Mouse (Mus musculus): ENCODE data around the gene Ddx31. TPM values are rescaled to one million over a fixed set of nuclear protein-coding genes. Genes with fewer than 3 reads are reported as not detected.

Ddx31 gene
- total and polyA plus RNA-seq, 3 experiments: 20.9 to 26.0 TPM; not detected in 1

GRCm38 (mm10) chr2:28882826-28883485, 42.8 kb downstream of the Ddx31 start:
- Histone ChIP-seq H3K9me3 (replicated peaks; ENCODE audit: insufficient read depth, low read length) (no peaks in the 10 kb centered on the region), H3K36me3 (ENCODE audit: control insufficient read depth in 1 of 2, insufficient read depth in 2 of 2, low read length in 2 of 2) (peaks cover 4 to 15% of the 10 kb centered on the region in 2 experiments; a peak in 3 of 4 replicates), H3K9ac (ENCODE audit: control insufficient read depth, low read depth, low read length, poor library complexity, severe bottlenecking) (no peak overlapping the region), H3K79me2 (ENCODE audit: control insufficient read depth, insufficient read depth, low read length, poor library complexity) (no peaks in the 10 kb centered on the region), H3K27ac (ENCODE audit: control insufficient read depth, low read depth, low read length) (no peak overlapping the region), H3K4me1 (ENCODE audit: control insufficient read depth in 1 of 2, insufficient read depth in 2 of 2, low read length in 2 of 2) (no peaks in the 10 kb centered on the region), H3K4me3 (ENCODE audit: control insufficient read depth in 1 of 2, insufficient read depth in 1 of 2, low read depth in 2 of 2, low read length in 2 of 2) (no peak overlapping the region), H3K27me3 (ENCODE audit: control insufficient read depth in 1 of 2, insufficient read depth in 2 of 2, low read length in 2 of 2) (no peaks in the 10 kb centered on the region)
- DNase-seq (ENCODE audit: low read depth, low spot score): no peak
- no peak for TF ChIP-seq NRF1 (IDR thresholded peaks at IDR 0.05; ENCODE audit: insufficient read depth, low read depth, low read length, poor library complexity, severe bottlenecking)
- TF ChIP-seq MYB (IDR thresholded peaks at IDR 0.05; ENCODE audit: low read depth, low read length): no peak
- no peak for TF ChIP-seq CHD1 (IDR thresholded peaks at IDR 0.05; ENCODE audit: low read depth, low read length)
- TF ChIP-seq SIN3A (IDR thresholded peaks at IDR 0.05; ENCODE audit: low read length): no peak
- no peak for TF ChIP-seq RCOR1 (IDR thresholded peaks at IDR 0.05; ENCODE audit: low read depth, low read length)
- TF ChIP-seq ZKSCAN1 (IDR thresholded peaks at IDR 0.05; ENCODE audit: low read depth, low read length): no peak

GRCm38 (mm10) chr2:28884914-28885313, 44.7 kb downstream of the Ddx31 start:
- DNase-seq (ENCODE audit: low read depth, low spot score): no peak
- H3K4me1 ChIP-seq (ENCODE audit: control insufficient read depth in 1 of 2, insufficient read depth in 2 of 2, low read length in 2 of 2): no peaks in the 10 kb centered on the region
- peaks cover 4 to 15% of the 10 kb centered on the region in 2 experiments; a peak in 3 of 4 replicates for H3K36me3 ChIP-seq (ENCODE audit: control insufficient read depth in 1 of 2, insufficient read depth in 2 of 2, low read length in 2 of 2)

GRCm38 (mm10) chr2:28892796-28893195, 52.6 kb downstream of the Ddx31 start:
- Histone ChIP-seq H3K79me2 (ENCODE audit: control insufficient read depth, insufficient read depth, low read length, poor library complexity) (no peaks in the 10 kb centered on the region), H3K27ac (ENCODE audit: control insufficient read depth, low read depth, low read length) (no peak overlapping the region), H3K9me3 (replicated peaks; ENCODE audit: insufficient read depth, low read length) (no peaks in the 10 kb centered on the region), H3K27me3 (ENCODE audit: control insufficient read depth in 1 of 2, insufficient read depth in 2 of 2, low read length in 2 of 2) (no peaks in the 10 kb centered on the region), H3K4me1 (ENCODE audit: control insufficient read depth in 1 of 2, insufficient read depth in 2 of 2, low read length in 2 of 2) (peaks cover 4 to 5% of the 10 kb centered on the region in 2 experiments; a peak in 2 of 4 replicates), H3K4me3 (ENCODE audit: control insufficient read depth in 1 of 2, insufficient read depth in 1 of 2, low read depth in 2 of 2, low read length in 2 of 2) (no peak overlapping the region), H3K9ac (ENCODE audit: control insufficient read depth, low read depth, low read length, poor library complexity, severe bottlenecking) (no peak overlapping the region), H3K36me3 (ENCODE audit: control insufficient read depth in 1 of 2, insufficient read depth in 2 of 2, low read length in 2 of 2) (peaks cover 6 to 11% of the 10 kb centered on the region in 2 experiments)
- no peak for DNase-seq (ENCODE audit: low read depth, low spot score)
- TF ChIP-seq GATA1 (IDR thresholded peaks at IDR 0.05; ENCODE audit: low read depth, low read length): no peak
- TF ChIP-seq SMC3 (IDR thresholded peaks at IDR 0.05; ENCODE audit: low read depth, low read length): no peak
- no peak for TF ChIP-seq ZKSCAN1 (IDR thresholded peaks at IDR 0.05; ENCODE audit: low read depth, low read length)

More at GRCm38 (mm10) chr2:28884914-28885313, 44.7 kb downstream of the Ddx31 start:
- no peak overlapping the region for H3K4me3 ChIP-seq (ENCODE audit: control insufficient read depth in 1 of 2, insufficient read depth in 1 of 2, low read depth in 2 of 2, low read length in 2 of 2)
- H3K27me3 ChIP-seq (ENCODE audit: control insufficient read depth in 1 of 2, insufficient read depth in 2 of 2, low read length in 2 of 2): no peaks in the 10 kb centered on the region
- H3K9ac ChIP-seq (ENCODE audit: control insufficient read depth, low read depth, low read length, poor library complexity, severe bottlenecking): no peak overlapping the region
- no peaks in the 10 kb centered on the region for H3K9me3 ChIP-seq (replicated peaks; ENCODE audit: insufficient read depth, low read length)
- H3K79me2 ChIP-seq (ENCODE audit: control insufficient read depth, insufficient read depth, low read length, poor library complexity): no peaks in the 10 kb centered on the region
- no peak overlapping the region for H3K27ac ChIP-seq (ENCODE audit: control insufficient read depth, low read depth, low read length)
- TF ChIP-seq MAFK (IDR thresholded peaks at IDR 0.05; ENCODE audit: borderline replicate concordance, low read depth, low read length) (no peak), MAX (IDR thresholded peaks at IDR 0.05; ENCODE audit: low read length) (no peak), GATA1 (IDR thresholded peaks at IDR 0.05; ENCODE audit: low read depth, low read length) (no peak), TAL1 (IDR thresholded peaks at IDR 0.05; ENCODE audit: low read length) (no peak), GABPA (IDR thresholded peaks at IDR 0.05; ENCODE audit: low read depth, low read length) (no peak)

Data from MEL (cell line).